Mouse (Mus musculus) MEL-GATA-1-ER (cell line): ENCODE measurements around the gene Isoc2b.
"Not testable (repeated sequence)": the region's sequence is repeated elsewhere in the genome, so short reads cannot be mapped to it uniquely, and the experiment has no call there.

Experiments
- DNase-seq: peaks from one replicate; pipeline ENCODE4 v3.0.0-alpha.2; 2012; ENCODE audit warnings: low read depth; ENCODE audit errors: extremely low read depth

Gene Isoc2b

DNA sequence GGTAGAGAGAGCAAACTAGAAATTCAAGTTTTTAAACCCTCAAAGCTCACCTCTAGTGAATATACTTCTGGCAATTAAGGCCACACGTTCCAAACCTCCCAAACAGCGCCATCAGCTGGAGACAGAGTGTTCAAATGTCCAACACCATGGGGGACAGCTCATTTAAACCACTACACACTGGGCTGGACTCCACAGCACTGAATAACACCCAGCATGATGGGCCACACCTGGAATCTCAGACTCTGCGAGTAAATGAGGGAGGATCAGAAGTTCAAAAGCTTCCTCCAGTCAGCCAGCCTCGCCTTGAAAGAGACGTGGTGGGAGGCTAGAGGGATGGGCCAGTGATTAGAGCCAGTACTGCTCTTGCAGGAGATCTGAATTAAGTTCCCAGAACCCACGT lies at the start of gene Isoc2b:
Isoc2b (minus strand) TSS at position 126 of the 400 bp plus-strand sequence.
- no peak for DNase-seq

DNA sequence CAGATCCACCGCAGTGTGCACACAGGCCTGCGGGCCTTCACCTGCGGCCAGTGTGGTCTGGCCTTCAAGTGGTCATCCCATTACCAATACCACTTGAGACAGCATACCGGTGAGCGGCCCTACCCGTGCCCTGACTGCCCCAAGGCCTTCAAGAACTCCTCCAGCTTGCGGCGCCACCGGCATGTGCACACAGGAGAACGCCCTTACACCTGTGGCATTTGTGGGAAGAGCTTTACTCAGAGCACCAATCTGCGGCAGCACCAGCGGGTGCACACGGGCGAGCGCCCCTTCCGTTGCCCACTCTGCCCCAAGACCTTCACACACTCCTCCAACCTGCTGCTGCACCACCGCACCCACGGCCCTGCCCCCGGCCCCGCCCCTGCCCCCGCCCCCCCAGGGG lies 49.0 kb upstream of the Isoc2b start:
- no peak for DNase-seq

DNA sequence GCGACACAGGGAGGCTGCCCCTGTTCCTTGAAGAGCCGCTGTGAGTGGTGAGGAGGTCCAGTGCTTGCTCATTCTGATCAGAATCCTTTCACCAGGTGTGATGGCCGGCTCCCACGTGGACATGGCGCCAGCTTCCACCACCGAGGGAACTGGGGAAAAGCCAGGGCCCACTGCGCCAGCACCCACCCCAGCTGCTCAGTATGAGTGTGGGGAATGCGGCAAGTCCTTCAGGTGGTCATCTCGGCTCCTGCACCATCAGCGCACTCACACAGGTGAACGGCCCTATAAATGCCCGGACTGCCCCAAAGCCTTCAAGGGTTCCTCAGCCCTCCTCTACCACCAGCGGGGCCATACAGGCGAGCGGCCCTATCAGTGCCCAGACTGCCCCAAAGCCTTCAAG lies 48.6 kb upstream of the Isoc2b start:
- DNase-seq, result no peak

DNA sequence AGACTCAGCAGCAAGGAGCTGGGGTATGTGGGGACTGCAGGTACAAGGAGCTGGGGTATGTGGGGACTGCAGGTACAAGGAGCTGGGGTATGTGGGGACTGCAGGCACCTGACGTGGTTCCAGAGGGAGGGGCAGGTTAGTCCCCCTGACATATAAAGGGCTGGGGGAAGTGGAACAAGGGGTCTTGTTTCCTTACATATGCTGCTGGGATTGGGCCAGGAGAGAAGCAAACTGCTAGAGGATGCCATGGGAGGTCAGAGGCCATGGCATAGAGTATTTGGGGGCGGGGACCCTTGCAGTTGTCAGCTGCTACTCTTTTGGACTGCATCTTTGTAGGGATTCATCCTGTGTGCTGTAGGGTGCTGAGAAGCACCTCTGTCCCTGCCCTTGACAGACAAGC lies 47.4 kb upstream of the Isoc2b start:
- DNase-seq, result no peak

DNA sequence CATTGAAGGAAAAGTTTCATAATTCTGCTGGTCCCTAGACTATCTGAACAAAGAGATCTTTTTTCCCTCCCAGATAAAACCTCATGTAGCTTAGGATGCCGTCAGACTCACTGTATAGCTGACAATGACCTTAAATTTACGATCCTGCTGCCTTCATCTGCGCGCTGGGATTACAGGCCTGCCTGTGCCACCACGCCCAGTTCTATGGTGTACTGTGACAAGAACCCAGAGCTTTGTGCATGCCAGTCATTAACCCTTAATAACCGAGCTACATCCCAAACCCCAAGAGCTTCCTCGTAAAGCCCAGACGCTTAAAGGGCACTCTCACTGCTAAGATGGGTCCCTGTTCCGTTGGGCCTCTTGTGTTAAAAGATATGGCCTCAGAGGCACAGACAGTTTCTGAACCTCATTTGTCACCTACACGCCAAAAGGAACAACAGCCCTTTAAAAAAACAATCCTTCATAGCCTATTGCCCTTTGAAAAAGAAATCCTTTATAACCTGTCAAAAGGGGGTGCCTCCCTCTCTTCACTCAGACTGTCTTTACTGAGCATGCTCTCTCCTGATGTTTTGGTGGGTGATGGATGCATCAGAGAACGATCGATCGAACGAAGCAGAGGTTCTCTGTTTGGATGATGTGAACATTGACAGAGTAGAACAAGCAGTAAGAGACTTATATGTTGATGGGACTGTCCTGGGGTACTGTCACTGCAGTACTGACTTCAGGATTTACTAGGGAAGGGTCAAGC lies 45.8 kb upstream of the Isoc2b start:
- peak; percentile 50 for DNase-seq

DNA sequence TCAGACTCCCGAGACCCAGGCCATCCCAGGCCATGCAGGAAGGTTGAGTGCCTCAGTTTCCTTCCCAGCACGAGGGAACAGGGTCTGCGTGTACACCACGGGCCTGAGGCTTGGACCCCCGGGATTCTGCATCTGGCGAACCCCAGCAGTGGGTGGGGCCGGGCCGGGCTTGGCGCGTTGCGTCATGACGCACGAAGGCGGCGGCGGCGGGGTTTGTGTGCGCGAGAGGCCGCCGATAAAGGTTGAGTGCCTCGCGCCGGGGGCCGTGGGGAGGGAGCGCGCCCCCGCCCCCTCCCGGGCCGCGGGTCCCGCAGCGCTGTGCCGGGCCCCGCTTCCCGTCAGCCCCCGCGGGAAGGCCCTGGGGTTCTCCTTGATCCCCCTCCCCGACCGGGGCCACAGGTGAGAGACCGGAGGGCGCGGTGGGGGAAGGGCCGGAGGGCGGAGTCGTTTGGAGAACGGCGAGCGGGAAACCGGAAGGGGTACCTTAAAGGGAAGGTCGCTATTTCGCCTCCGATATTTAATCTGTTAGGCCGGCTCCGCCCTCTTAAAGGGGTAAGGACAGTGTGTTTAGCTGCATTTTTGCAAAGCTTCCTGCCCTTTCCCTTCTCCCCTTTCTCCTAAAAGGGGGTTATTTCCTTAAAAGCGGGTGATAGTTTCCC lies 45.1 kb upstream of the Isoc2b start, which contains the start of gene Zfp628:
Zfp628 (plus strand) TSS at position 211 of the 659 bp plus-strand sequence.
- DNase-seq, result peak; percentile 73

DNA sequence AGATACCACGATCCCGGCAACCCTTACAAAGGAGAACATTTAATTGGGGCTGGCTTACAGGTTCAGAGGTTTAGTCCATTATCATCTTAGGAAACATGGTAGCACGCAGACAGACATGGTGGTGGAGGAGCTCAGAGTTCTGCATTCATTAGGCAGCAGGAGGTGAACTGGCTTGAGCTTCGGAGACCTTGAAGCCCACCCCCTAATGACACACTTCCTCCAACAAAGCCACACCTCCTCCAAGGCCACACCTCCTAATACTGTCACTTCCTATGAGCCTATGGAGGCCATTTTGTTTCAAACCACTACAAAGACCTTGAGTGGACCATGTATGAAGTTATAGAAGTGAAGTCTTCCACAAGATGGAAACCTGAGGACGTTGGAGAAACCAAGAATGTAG lies 42.2 kb upstream of the Isoc2b start:
- no peak for DNase-seq

DNA sequence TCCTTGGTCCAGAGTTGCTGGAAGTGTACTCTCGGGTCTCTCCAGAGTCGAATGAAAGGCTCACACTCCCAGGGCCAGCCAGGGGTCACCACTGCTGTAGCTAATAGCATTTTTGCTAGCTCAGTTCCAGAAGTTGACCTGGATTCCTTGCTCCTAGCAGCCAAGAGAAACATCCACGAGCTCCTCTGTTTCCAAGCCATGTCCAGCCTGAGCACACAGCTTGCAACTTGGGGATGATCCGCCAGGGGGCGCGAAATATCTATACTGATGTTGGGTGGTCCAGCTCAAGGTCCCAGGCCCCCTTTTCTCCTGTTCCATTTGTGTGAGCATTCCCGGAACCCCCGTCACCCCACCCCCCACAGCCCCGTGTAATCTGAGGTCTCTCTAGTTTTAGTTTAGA lies 41.5 kb upstream of the Isoc2b start:
- no peak for DNase-seq

DNA sequence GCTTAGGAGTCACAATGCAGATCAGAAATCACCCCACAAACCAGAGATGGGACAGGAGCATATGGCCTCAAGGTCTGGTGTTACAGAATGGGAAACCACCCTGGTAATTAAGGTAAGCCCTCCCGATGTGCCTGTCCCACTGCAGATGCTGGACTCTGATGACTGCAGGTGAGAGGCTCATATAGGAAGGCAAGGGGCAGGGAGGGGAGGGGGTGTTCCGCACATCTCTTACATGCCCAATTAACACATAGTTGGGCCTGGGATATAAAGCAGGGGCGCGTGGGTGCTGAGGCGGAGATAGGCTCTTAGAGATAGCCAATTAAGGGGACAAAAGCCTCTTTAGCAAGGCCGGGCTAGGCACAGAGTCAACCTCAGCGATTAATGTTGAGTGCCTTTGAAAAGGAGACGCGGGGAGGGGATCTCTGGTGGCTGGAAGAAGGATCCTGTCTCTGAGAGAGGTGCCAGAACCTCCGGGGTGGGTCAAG lies 36.5 kb upstream of the Isoc2b start, which contains the start of gene Gm36210:
Gm36210 (minus strand) TSS at position 51 of the 485 bp plus-strand sequence.
- DNase-seq, result no peak

DNA sequence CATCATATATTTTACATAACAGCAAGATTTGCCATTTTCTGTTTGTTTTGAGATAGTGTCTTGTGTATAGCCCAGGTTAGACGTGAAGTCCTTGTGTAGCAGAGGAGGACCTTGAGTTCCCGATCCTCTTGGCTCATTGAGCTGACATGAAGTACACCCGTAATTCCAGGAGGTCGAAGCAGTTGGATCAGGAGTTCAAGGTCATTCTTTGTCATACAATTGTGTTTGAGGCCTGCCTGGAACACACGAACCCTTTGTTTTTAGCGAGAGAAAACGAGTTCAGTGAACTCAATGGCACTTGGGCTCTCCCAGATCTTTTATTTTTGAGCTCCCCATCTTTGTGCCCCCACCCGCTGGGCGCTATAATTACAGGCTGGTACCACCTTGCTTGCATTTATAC lies 32.3 kb upstream of the Isoc2b start:
- no peak for DNase-seq

DNA sequence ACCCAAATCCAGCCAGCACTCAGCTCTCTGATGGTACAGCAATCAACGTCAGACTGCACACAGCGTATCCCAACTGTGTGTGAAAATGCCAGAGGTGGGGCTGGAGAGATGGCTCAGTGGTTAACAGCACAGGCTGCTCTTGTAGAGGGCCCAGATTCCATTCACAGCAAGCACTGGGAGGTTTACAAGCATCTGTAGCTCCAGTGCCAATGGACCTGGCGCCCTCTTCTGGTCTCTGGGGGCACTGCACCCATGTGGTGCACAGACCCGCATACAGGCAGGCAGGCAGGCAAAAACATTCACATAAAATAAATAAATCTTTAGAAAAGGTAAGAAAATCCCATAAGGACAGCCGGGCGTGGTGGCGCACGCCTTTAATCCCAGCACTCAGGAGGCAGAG lies 31.1 kb upstream of the Isoc2b start:
- no peak for DNase-seq

DNA sequence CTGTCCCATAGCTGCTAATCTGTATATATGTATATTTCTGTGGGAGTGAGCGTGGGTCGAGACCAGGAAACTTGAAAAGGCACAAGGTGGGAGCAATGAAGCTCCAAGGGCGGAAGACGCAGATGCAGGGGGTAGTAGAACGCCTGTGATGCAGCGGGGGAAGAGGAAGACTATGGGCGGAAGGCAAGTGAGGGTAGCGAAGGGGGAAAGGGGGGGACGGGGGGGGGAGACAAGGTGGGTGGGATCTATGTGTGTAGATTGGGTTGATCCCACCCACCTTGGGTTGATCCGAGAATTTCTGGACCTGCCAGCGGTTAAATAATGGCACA lies 30.4 kb upstream of the Isoc2b start:
- no peak for DNase-seq

DNA sequence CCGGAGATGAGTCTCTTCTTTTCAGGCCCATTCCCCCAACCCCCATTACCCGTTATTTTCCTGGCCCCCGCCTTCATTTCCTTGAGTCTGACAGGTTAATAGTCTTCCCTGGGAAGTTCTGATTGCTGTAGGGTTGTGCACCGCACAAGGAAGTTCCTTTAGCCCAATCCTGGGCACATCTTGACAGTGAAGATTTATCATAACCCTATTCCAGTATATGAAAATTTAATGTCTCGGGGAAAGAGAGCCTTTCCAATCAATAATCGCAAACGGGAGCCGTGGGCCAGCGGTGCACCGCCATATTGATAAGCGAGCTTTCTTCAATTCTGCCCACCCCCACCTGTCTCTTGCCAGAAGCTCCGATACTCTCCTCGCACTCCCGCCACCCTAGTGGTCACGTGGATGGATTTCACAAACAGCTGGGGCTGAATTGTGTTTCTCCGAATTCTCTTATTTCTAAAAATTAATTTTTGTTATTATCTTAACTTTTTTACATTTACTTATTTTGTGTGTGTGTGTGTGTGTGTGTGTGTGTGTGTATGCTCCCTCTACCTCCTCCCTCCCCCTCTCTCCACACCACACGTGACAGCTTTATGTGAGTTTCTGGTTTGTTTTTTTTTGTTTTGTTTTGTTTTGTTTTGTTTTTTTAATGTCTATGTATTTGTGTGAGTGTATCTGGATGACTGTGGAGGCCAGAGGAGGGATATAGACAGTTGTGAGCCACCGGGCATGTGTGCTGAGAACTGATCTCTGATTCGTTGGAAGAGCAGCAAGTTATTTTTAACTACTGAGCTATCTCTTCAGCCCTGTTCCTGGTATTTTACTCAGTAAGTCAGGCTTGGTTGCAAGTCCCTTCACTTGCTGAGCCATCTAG lies 29.8 kb upstream of the Isoc2b start:
- no peak for DNase-seq

DNA sequence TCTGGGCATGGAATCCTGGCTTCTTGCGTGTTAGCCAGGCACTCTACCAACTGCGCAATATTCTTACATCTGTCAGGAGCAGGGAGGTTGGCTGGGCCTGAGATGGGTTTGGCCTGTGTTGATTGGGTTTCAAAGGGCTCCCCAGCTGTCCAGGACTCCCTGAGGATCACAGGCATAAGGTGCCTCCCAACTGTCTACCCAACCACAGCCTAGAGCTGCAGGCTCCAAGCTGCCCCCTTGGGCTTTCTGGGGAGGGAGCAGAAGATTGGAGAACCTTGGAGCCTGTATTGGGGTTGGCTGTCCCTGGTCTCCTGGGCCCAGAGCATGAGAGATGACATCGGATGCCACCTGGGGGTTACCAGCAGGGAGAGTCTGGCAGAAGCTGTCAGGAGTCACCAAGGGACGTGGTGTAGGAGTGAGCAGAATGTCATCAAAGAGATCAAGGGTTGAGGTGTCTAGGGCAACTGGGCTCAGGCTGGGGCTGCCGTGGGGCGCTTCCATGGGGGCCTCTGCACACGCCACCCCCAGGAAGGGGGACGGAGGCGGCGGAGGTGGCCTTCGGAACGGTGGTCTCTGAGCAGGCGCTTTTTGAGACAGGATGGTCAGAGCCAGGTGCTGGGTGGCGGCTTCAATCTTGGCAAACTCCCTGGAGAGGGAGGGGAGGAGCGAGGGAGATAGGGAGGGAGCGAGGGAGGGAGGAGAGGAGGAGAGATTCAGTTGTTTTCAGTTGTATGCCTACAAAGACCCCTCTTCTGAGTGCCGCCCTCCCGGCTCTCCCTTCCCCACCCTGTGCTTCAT lies 29.0 kb upstream of the Isoc2b start:
- no peak for DNase-seq

DNA sequence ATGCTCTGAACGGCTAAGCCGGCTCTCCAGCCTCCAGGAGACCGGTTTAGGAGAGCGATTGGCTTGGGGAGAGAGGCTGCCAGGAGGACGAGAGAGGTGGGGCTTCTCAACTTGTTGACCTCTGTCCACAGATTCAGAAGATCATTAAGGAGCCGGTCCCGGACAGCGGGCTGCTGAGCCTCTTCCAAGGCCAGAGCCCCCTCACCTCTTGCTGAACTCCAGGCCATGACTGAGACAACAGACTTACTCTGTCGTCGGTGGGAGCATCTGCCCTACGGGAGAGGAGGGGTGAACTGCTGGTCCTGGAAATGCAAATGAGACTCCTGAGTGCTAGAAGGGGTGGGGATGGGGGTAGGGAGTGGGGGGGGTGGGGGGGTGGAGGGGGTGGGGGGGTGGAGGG lies 25.1 kb upstream of the Isoc2b start:
- DNase-seq, result no peak

DNA sequence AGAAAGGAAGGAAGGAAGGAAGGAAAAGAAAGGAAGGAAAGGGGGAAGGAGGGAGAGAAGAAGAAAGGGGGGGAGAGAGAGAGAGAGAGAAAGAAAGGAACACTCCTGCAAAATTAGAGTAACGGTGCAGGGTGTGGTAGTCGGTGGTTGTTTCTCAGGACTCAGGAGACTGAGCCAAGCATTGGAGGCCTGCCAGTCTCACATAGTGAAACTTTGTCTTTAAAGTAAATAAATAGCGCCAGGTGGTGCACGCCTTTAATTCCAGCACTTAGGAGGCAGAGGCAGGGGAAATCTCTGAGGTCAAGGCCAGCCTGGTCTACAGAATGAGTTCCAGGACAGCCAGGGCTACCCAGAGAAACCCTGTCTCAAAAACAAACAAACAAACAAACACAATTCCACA lies 16.6 kb upstream of the Isoc2b start:
- DNase-seq, result no peak

DNA sequence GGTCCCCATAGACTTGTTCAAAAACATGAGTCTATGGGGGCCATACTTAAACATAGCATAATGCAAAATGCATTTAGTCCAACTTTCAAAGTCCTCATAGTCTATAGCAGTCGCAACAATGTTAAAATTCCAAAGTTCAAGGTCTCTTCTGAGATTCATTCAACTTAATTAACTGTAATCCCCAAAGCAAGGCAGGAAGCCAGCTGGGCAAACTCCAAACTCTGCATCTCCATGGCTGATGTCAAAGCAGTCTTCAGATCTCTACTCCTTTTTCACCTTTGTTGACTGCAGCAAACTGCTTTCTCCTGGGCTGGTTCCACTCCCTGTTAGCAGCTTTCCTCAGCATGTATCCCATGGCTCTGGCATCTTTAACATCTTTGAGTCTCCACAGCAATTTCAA lies 9.0 kb upstream of the Isoc2b start:
- not testable (repeated sequence) for DNase-seq

DNA sequence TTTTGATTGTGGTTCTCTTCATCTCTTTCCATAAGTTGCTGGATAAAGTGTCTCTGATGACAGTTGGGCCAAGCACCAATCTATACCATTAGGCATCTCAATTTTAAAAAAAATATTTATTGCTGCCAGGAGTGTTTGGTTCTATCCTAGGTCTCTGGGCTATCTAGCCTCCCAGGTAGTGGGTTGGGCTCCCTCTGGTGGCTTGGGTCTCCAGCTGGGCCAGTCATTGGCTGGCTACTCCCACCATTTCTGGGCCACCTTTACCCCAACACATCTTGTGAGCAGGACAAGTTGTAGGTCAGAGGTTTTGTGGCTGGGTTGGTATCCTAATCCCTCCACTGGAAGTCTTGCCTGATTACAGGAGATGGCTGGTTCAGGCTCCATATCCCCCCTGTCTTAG lies 8.1 kb upstream of the Isoc2b start:
- DNase-seq, result no peak

DNA sequence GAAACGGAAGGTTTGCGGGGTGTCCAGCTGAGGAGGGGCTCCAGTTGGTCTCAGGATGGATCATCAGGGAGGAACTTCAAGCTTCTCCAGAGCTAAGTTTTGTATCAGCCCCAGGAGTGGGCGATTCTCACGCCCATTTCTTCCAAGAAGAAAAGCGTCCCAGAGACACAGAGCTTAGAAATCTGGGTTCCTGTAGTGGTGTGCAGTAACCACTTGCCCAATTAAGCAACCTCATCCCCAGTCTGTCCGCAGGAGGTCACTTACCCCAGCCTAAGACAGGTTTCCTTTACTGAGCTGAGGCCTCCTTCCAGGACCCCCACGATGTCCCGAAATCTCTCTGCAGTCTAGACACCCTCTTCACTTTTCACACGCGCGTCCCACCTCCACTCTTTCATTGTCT lies 7.2 kb upstream of the Isoc2b start:
- no peak for DNase-seq

DNA sequence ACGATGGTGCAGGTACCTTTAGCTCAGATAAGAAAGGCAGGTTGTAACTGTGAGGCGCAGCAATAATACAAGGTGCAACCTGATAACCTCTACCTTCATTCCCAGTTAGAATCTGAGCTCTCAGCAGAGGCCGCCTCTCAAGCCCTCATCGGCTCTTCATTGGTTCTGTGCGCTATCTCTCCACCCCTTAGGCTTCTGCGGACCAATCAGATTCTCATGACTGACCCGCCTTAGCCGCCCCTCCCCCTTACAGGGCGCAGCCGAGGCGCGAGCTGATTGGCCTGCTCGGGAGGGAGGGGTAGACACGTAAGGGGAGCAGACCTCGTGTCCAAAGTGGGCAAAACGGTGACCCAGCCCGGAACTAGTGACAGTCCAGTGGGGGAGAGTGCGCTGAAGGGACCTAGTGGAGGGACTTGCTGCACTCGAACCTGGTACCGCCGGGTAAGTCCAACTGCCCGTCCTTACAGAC lies 6.7 kb upstream of the Isoc2b start, which contains the start of gene Isoc2a:
Isoc2a (plus strand) TSS at position 401 of the 469 bp plus-strand sequence.
- DNase-seq, result peak; percentile 90

DNA sequence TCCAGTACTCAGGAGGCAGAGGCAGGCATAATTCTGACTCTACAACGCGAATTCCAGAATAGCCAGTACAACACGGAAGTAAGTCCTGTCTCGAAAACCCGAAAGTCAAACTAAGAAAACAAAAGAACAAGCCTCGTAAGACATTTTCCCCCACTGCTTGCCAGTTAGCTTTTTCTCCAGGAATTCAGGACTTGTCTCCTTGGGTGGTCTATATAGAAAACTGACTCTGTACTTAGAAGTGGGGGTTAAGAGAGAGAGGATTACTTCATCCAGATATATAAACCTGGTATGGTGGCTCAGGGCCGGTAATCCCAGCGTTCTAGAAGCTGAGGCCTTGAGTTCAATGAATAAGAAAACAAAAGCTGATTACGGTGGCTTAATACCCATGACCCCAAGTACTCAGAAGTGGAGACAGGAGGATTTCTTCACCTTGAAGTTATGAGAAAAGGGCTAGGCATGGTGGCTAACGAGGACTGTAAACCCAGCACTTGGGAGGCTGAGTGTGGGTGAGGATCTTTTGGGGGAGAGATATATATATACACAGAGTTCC lies 3.4 kb downstream of the Isoc2b start:
- no peak for DNase-seq
